Mouse (Mus musculus): ENCODE results near the gene Rps26. TPM values are rescaled to one million over a fixed set of nuclear protein-coding genes. Genes with fewer than 3 reads are reported as not detected.
"Not testable (repeated sequence)": the region's sequence is repeated elsewhere in the genome, so short reads cannot be mapped to it uniquely, and the experiment has no call there.

Gene Rps26
- polyA plus RNA-seq, 1 experiment = 514 TPM

GRCm38 (mm10) chr10:128629746-128630145 lies 3.2 kb upstream of the Rps26 start:
- Histone ChIP-seq H3K9me3 (ENCODE audit: control insufficient read depth, low read length) (no peaks in the 10 kb centered on the region), H3K4me3 (replicated peaks) (peak overlapping the region; percentile 42), H3K27me3 (ENCODE audit: control insufficient read depth) (peaks cover 26% of the 10 kb centered on the region), H3K4me1 (ENCODE audit: control insufficient read depth) (peaks cover 82% of the 10 kb centered on the region), H3K36me3 (ENCODE audit: control insufficient read depth) (peaks cover 12% of the 10 kb centered on the region)
- TF ChIP-seq TAL1 (IDR thresholded peaks at IDR 0.05; ENCODE audit: low read length) = peak; percentile 45; the same call in 2 of the 3 replicates
- no peak for TF ChIP-seq GATA1 (IDR thresholded peaks at IDR 0.05; ENCODE audit: low read length)

- H3K4me1 ChIP-seq (ENCODE audit: control insufficient read depth) = peaks cover 73% of the 10 kb centered on the region
- peaks cover 32% of the 10 kb centered on the region for H3K36me3 ChIP-seq (ENCODE audit: control insufficient read depth)
- H3K4me3 ChIP-seq (replicated peaks) = no peak overlapping the region
- peak; percentile 80 for TF ChIP-seq TAL1 (IDR thresholded peaks at IDR 0.05; ENCODE audit: low read length)
- peak; percentile 73 for TF ChIP-seq GATA1 (IDR thresholded peaks at IDR 0.05; ENCODE audit: low read length)
- H3K9me3 ChIP-seq (ENCODE audit: control insufficient read depth, low read length) = no peaks in the 10 kb centered on the region
- H3K27me3 ChIP-seq (ENCODE audit: control insufficient read depth) = peaks cover 11% of the 10 kb centered on the region
These were observed 1.1 kb upstream of the Rps26 start for GRCm38 (mm10) chr10:128627398-128628317.

- H3K4me3 ChIP-seq (replicated peaks) = peak overlapping the region; percentile 97
- H3K36me3 ChIP-seq (ENCODE audit: control insufficient read depth) = peaks cover 37% of the 10 kb centered on the region
- no peaks in the 10 kb centered on the region for H3K27me3 ChIP-seq (ENCODE audit: control insufficient read depth)
- peaks cover 54% of the 10 kb centered on the region for H3K4me1 ChIP-seq (ENCODE audit: control insufficient read depth)
- H3K9me3 ChIP-seq (ENCODE audit: control insufficient read depth, low read length) = no peaks in the 10 kb centered on the region
- TF ChIP-seq TAL1 (IDR thresholded peaks at IDR 0.05; ENCODE audit: low read length) = no peak
- no peak for TF ChIP-seq GATA1 (IDR thresholded peaks at IDR 0.05; ENCODE audit: low read length)
These were observed 1.2 kb downstream of the Rps26 start for GRCm38 (mm10) chr10:128625287-128625894.

GRCm38 (mm10) chr10:128623106-128623613 lies 3.4 kb downstream of the Rps26 start:
- H3K27me3 ChIP-seq (ENCODE audit: control insufficient read depth); H3K9me3 ChIP-seq (ENCODE audit: control insufficient read depth, low read length); H3K4me3 ChIP-seq (replicated peaks): not testable (repeated sequence)
- peaks cover 34% of the 10 kb centered on the region for H3K4me1 ChIP-seq (ENCODE audit: control insufficient read depth)
- H3K36me3 ChIP-seq (ENCODE audit: control insufficient read depth) = peaks cover 37% of the 10 kb centered on the region

- Histone ChIP-seq H3K9me3 (ENCODE audit: control insufficient read depth, low read length) (no peaks in the 10 kb centered on the region), H3K27me3 (ENCODE audit: control insufficient read depth) (no peaks in the 10 kb centered on the region), H3K4me1 (ENCODE audit: control insufficient read depth) (peaks cover 29% of the 10 kb centered on the region), H3K4me3 (replicated peaks) (no peak overlapping the region), H3K36me3 (ENCODE audit: control insufficient read depth) (peaks cover 37% of the 10 kb centered on the region)
- TF ChIP-seq GATA1 (IDR thresholded peaks at IDR 0.05; ENCODE audit: low read length) (no peak), TAL1 (IDR thresholded peaks at IDR 0.05; ENCODE audit: low read length) (no peak)
These were observed 3.8 kb downstream of the Rps26 start for GRCm38 (mm10) chr10:128622702-128623101.

GRCm38 (mm10) chr10:128621986-128622520 lies 4.5 kb downstream of the Rps26 start:
- Histone ChIP-seq H3K4me3 (replicated peaks) (no peak overlapping the region), H3K4me1 (ENCODE audit: control insufficient read depth) (peaks cover 24% of the 10 kb centered on the region), H3K36me3 (ENCODE audit: control insufficient read depth) (peaks cover 37% of the 10 kb centered on the region), H3K9me3 (ENCODE audit: control insufficient read depth, low read length) (no peaks in the 10 kb centered on the region), H3K27me3 (ENCODE audit: control insufficient read depth) (no peaks in the 10 kb centered on the region)
- TF ChIP-seq TAL1 (IDR thresholded peaks at IDR 0.05; ENCODE audit: low read length) (no peak), GATA1 (IDR thresholded peaks at IDR 0.05; ENCODE audit: low read length) (no peak)

GRCm38 (mm10) chr10:128620241-128620640 lies 6.3 kb downstream of the Rps26 start:
- Histone ChIP-seq H3K4me3 (replicated peaks) (no peak overlapping the region), H3K9me3 (ENCODE audit: control insufficient read depth, low read length) (no peaks in the 10 kb centered on the region), H3K4me1 (ENCODE audit: control insufficient read depth) (peaks cover 17% of the 10 kb centered on the region), H3K27me3 (ENCODE audit: control insufficient read depth) (no peaks in the 10 kb centered on the region), H3K36me3 (ENCODE audit: control insufficient read depth) (peaks cover 30% of the 10 kb centered on the region)
- TF ChIP-seq TAL1 (IDR thresholded peaks at IDR 0.05; ENCODE audit: low read length) (no peak), GATA1 (IDR thresholded peaks at IDR 0.05; ENCODE audit: low read length) (no peak)

GRCm38 (mm10) chr10:128619148-128619547 lies 7.4 kb downstream of the Rps26 start:
- H3K27me3 ChIP-seq (ENCODE audit: control insufficient read depth); H3K4me1 ChIP-seq (ENCODE audit: control insufficient read depth); H3K9me3 ChIP-seq (ENCODE audit: control insufficient read depth, low read length); H3K4me3 ChIP-seq (replicated peaks): not testable (repeated sequence)
- peaks cover 19% of the 10 kb centered on the region for H3K36me3 ChIP-seq (ENCODE audit: control insufficient read depth)

- Histone ChIP-seq H3K9me3 (ENCODE audit: control insufficient read depth, low read length) (no peaks in the 10 kb centered on the region), H3K4me1 (ENCODE audit: control insufficient read depth) (peaks cover 5% of the 10 kb centered on the region), H3K36me3 (ENCODE audit: control insufficient read depth) (peaks cover 13% of the 10 kb centered on the region), H3K4me3 (replicated peaks) (no peak overlapping the region), H3K27me3 (ENCODE audit: control insufficient read depth) (peaks cover 8% of the 10 kb centered on the region)
- TF ChIP-seq GATA1 (IDR thresholded peaks at IDR 0.05; ENCODE audit: low read length) = no peak
These were observed 8.0 kb downstream of the Rps26 start for GRCm38 (mm10) chr10:128618570-128618969.

- H3K4me1 ChIP-seq (ENCODE audit: control insufficient read depth); H3K36me3 ChIP-seq (ENCODE audit: control insufficient read depth); H3K4me3 ChIP-seq (replicated peaks); H3K9me3 ChIP-seq (ENCODE audit: control insufficient read depth, low read length): not testable (repeated sequence)
- peaks cover 16% of the 10 kb centered on the region for H3K27me3 ChIP-seq (ENCODE audit: control insufficient read depth)
These were observed 10.6 kb downstream of the Rps26 start for GRCm38 (mm10) chr10:128615798-128616448.

Measured in erythroblast, embryonic 14.5 days (primary cell).